Mouse (Mus musculus): ENCODE results near the gene Tada2a.

DNA sequence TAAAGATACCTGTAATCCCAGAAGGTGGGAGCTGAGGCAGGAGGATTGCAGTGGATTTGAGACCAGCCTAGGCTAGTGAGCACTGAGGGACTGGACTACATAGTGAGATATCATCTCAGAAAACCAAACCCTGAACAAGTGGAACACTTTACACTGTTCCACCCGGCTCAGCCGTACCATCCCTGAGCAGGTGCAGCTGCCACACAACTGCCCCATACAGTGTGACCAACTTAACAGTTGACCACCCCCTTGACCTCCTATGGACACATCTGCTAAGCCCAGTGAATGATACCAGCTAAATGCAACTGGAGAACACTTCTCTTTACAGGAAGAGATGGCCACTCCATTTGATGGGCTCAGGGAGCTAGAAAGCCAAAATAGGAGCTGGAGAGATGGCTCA, 72.0 kb downstream of the Tada2a start:
- no peak for TF ChIP-seq CTCF (IDR thresholded peaks at IDR 0.05; ENCODE audit: borderline replicate concordance, extremely low read depth, insufficient read depth, insufficient read length)
- TF ChIP-seq POLR2A (IDR thresholded peaks at IDR 0.05; ENCODE audit: borderline replicate concordance, extremely low read depth, insufficient read depth, insufficient read length, poor library complexity, severe bottlenecking), result no peak

Measured in brain, embryonic 14.5 days (tissue).